Mouse (Mus musculus): ENCODE measurements around the gene Otulin. TPM values are rescaled to one million over a fixed set of nuclear protein-coding genes. Genes with fewer than 3 reads are reported as not detected.
A peak's percentile ranks its signal among the peaks of the same experiment; 100 is the strongest.

Gene Otulin
- total and polyA plus RNA-seq, 3 experiments, result 33.8 to 40.3 (median 37.4) TPM

DNA sequence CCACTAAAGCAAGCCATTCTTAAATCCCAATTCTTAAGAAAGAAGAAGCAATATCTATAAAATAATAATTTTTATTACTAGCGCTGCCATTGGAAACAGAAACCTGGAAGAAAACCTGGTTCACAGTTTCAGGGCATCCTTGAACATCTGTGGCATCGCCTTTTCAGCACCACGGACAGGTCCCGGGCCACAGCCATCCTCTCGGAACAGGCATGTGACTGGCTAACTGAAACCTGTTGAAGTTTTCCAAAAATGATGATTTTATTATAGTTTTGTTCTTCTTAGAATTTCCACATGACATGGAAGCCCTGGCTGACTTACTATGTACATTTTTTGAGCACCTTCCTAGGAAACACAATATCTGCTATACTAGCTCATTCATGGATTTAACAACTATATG is 24.5 kb upstream of the Otulin start:
- ATAC-seq (ENCODE audit: extremely low read depth, insufficient number of reproducible peaks, low FRiP score, poor library complexity, severe bottlenecking), result no peak
- DNase-seq (ENCODE audit: low spot score), result no peak
- peaks cover 10% of the 10 kb centered on the region for H3K9me3 ChIP-seq (replicated peaks)
- no peak overlapping the region for H3K4me3 ChIP-seq (ENCODE audit: low read depth, low read length)
- H3K4me1 ChIP-seq (ENCODE audit: insufficient read depth, low read depth, low read length), result no peaks in the 10 kb centered on the region
- no peak for TF ChIP-seq POLR2AphosphoS5 (IDR thresholded peaks at IDR 0.05; ENCODE audit: insufficient replicate concordance, low read depth, low read length)
- no peak for TF ChIP-seq TAL1 (conservative IDR thresholded peaks at IDR 0.05; ENCODE audit: low read depth, low read length)
- no peak for TF ChIP-seq GATA1 (IDR thresholded peaks at IDR 0.05; ENCODE audit: borderline replicate concordance, low read length)
- TF ChIP-seq CTCF (IDR thresholded peaks at IDR 0.05; ENCODE audit: low read depth, low read length), result no peak
- TF ChIP-seq GATA2 (IDR thresholded peaks at IDR 0.05; ENCODE audit: borderline replicate concordance, low read depth, low read length), result no peak
- H3K27me3 ChIP-seq (ENCODE audit: insufficient read depth, low read length), result no peaks in the 10 kb centered on the region
- no peaks in the 10 kb centered on the region for H3K36me3 ChIP-seq (replicated peaks)

DNA sequence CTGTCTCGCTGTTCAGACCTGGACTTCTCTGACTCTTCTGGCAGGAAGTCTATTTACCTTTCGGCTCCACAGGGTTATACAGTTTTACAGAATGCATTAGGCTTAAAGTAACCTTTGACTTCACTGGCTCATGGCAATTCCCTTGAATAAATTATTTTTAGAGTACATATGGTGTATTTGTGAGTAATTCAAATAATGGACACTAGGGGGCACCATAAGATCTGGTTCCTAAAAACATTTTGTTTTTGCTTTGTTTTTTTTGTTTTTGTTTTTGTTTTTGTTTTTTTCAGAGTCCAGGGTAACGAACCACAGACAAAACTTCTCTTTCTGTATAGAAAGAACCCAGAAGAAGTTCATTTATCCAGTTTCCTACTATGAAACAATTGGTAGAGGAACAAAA is 17.2 kb upstream of the Otulin start:
- Histone ChIP-seq H3K36me3 (replicated peaks) (no peaks in the 10 kb centered on the region), H3K27me3 (ENCODE audit: insufficient read depth, low read length) (peaks cover 4% of the 10 kb centered on the region; the same call in 1 of the 2 replicates), H3K9me3 (replicated peaks) (no peaks in the 10 kb centered on the region), H3K4me3 (ENCODE audit: low read depth, low read length) (no peak overlapping the region), H3K4me1 (ENCODE audit: insufficient read depth, low read depth, low read length) (no peaks in the 10 kb centered on the region)
- no peak for DNase-seq (ENCODE audit: low spot score)
- no peak for ATAC-seq (ENCODE audit: extremely low read depth, insufficient number of reproducible peaks, low FRiP score, poor library complexity, severe bottlenecking)
- TF ChIP-seq CTCF (IDR thresholded peaks at IDR 0.05; ENCODE audit: low read depth, low read length), result no peak
- TF ChIP-seq TAL1 (conservative IDR thresholded peaks at IDR 0.05; ENCODE audit: low read depth, low read length), result no peak
- TF ChIP-seq GATA2 (IDR thresholded peaks at IDR 0.05; ENCODE audit: borderline replicate concordance, low read depth, low read length), result no peak
- no peak for TF ChIP-seq POLR2AphosphoS5 (IDR thresholded peaks at IDR 0.05; ENCODE audit: insufficient replicate concordance, low read depth, low read length)
- no peak for TF ChIP-seq GATA1 (IDR thresholded peaks at IDR 0.05; ENCODE audit: borderline replicate concordance, low read length)

DNA sequence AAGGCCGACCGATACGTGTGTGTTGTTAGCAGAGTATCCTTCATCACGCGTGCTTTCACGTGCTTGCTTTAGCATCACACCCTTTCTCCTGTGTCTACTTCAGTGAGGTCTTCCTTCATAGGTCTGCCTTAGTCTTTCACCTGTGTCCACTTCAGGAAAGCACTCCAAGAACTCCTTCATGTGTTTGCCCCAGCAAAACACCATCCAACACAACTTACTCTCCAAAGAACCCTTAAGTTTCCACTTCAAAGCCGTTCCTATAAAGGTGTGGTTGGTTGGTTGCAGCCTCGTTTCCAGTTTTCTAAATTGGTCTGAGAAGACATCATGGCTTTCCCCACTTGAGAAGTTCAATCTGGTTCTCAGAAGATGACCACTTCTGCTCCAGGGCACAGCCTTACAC is 16.2 kb upstream of the Otulin start:
- Histone ChIP-seq H3K9me3 (replicated peaks) (no peaks in the 10 kb centered on the region), H3K4me1 (ENCODE audit: insufficient read depth, low read depth, low read length) (no peaks in the 10 kb centered on the region), H3K4me3 (ENCODE audit: low read depth, low read length) (no peak overlapping the region), H3K36me3 (replicated peaks) (no peaks in the 10 kb centered on the region), H3K27me3 (ENCODE audit: insufficient read depth, low read length) (peaks cover 4% of the 10 kb centered on the region; the same call in 1 of the 2 replicates)
- DNase-seq (ENCODE audit: low spot score), result no peak
- ATAC-seq (ENCODE audit: extremely low read depth, insufficient number of reproducible peaks, low FRiP score, poor library complexity, severe bottlenecking), result no peak
- TF ChIP-seq GATA1 (IDR thresholded peaks at IDR 0.05; ENCODE audit: borderline replicate concordance, low read length) (no peak), POLR2AphosphoS5 (IDR thresholded peaks at IDR 0.05; ENCODE audit: insufficient replicate concordance, low read depth, low read length) (no peak), TAL1 (conservative IDR thresholded peaks at IDR 0.05; ENCODE audit: low read depth, low read length) (no peak), GATA2 (IDR thresholded peaks at IDR 0.05; ENCODE audit: borderline replicate concordance, low read depth, low read length) (no peak), CTCF (IDR thresholded peaks at IDR 0.05; ENCODE audit: low read depth, low read length) (no peak)

DNA sequence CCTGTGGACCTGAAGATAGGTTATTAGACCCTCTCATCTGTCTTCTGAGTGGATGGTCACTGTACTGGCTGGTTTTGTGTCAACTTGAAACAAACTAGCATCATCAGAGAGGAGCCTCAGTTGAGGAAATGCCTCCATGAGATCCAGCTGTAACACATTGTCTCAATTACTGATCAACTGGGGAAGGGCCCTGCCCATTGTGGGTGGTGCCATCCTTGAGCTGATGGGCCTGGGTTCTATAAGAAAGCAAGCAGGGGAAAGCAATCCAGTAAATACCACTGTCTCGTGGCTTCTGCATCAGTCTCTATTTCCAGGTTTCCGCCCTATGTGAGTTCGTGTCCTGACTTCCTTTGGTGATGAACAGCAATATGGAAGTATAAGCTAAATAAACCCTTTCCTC is 14.8 kb upstream of the Otulin start:
- H3K4me1 ChIP-seq (ENCODE audit: insufficient read depth, low read depth, low read length), result no peaks in the 10 kb centered on the region
- no peaks in the 10 kb centered on the region for H3K36me3 ChIP-seq (replicated peaks)
- H3K9me3 ChIP-seq (replicated peaks), result no peaks in the 10 kb centered on the region
- no peak for ATAC-seq (ENCODE audit: extremely low read depth, insufficient number of reproducible peaks, low FRiP score, poor library complexity, severe bottlenecking)
- no peak overlapping the region for H3K4me3 ChIP-seq (ENCODE audit: low read depth, low read length)
- TF ChIP-seq TAL1 (conservative IDR thresholded peaks at IDR 0.05; ENCODE audit: low read depth, low read length) (no peak), GATA1 (IDR thresholded peaks at IDR 0.05; ENCODE audit: borderline replicate concordance, low read length) (no peak), CTCF (IDR thresholded peaks at IDR 0.05; ENCODE audit: low read depth, low read length) (no peak), GATA2 (IDR thresholded peaks at IDR 0.05; ENCODE audit: borderline replicate concordance, low read depth, low read length) (no peak), POLR2AphosphoS5 (IDR thresholded peaks at IDR 0.05; ENCODE audit: insufficient replicate concordance, low read depth, low read length) (no peak)
- H3K27me3 ChIP-seq (ENCODE audit: insufficient read depth, low read length), result peaks cover 4% of the 10 kb centered on the region; the same call in 1 of the 2 replicates
- no peak for DNase-seq (ENCODE audit: low spot score)

DNA sequence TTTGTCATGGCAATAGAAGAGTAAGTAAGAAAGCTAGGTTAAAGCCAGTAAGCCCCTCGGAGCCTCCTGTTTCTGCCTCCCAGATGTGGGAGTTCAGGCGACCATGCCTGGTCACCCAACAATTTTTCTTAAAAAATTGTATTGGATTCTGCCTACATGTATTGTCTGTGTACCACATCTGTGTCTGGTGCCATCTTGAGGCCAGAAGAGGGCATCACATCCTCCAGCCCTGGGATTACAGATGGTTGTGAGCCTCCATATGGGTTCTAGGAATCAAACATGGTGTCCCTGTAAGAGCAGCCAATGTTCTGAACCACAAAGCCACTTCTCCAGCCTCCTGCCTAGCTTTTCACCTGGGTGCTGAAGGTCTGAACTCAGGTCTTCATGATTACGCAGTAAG is 12.4 kb upstream of the Otulin start:
- no peaks in the 10 kb centered on the region for H3K36me3 ChIP-seq (replicated peaks)
- H3K4me3 ChIP-seq (ENCODE audit: low read depth, low read length), result no peak overlapping the region
- TF ChIP-seq CTCF (IDR thresholded peaks at IDR 0.05; ENCODE audit: low read depth, low read length) (peak; percentile 55), GATA2 (IDR thresholded peaks at IDR 0.05; ENCODE audit: borderline replicate concordance, low read depth, low read length) (no peak)
- peaks cover 4% of the 10 kb centered on the region; the same call in 1 of the 2 replicates for H3K27me3 ChIP-seq (ENCODE audit: insufficient read depth, low read length)
- no peaks in the 10 kb centered on the region for H3K9me3 ChIP-seq (replicated peaks)
- peak; percentile 73; the same call in 1 of the 2 replicates for ATAC-seq (ENCODE audit: extremely low read depth, insufficient number of reproducible peaks, low FRiP score, poor library complexity, severe bottlenecking)
- H3K4me1 ChIP-seq (ENCODE audit: insufficient read depth, low read depth, low read length), result no peaks in the 10 kb centered on the region
- no peak for DNase-seq (ENCODE audit: low spot score)

DNA sequence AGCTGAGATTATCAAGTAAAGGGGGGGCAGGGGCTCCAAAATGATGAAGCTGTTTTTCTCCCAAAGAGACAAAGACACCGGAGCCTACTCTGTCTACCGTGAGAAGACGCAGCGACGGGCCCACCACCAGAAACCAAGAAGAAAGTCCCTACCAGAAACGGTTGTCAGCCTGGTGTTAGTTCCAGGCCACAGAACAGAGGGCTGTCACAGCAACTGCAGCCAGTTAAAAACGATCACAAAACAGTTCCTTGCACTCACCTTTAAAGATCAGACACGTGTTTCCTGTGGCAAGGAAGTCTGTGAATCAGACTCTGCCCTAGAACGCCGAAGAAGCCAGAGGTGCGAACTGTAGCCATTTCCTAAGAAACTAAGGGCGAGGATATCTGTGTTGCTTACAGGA is 10.7 kb upstream of the Otulin start:
- Histone ChIP-seq H3K4me3 (ENCODE audit: low read depth, low read length) (no peak overlapping the region), H3K27me3 (ENCODE audit: insufficient read depth, low read length) (peaks cover 4% of the 10 kb centered on the region; the same call in 1 of the 2 replicates), H3K4me1 (ENCODE audit: insufficient read depth, low read depth, low read length) (no peaks in the 10 kb centered on the region), H3K9me3 (replicated peaks) (no peaks in the 10 kb centered on the region), H3K36me3 (replicated peaks) (no peaks in the 10 kb centered on the region)
- no peak for ATAC-seq (ENCODE audit: extremely low read depth, insufficient number of reproducible peaks, low FRiP score, poor library complexity, severe bottlenecking)
- TF ChIP-seq GATA1 (IDR thresholded peaks at IDR 0.05; ENCODE audit: borderline replicate concordance, low read length), result no peak
- TF ChIP-seq CTCF (IDR thresholded peaks at IDR 0.05; ENCODE audit: low read depth, low read length), result no peak
- no peak for TF ChIP-seq TAL1 (conservative IDR thresholded peaks at IDR 0.05; ENCODE audit: low read depth, low read length)
- no peak for TF ChIP-seq POLR2AphosphoS5 (IDR thresholded peaks at IDR 0.05; ENCODE audit: insufficient replicate concordance, low read depth, low read length)
- TF ChIP-seq GATA2 (IDR thresholded peaks at IDR 0.05; ENCODE audit: borderline replicate concordance, low read depth, low read length), result no peak
- no peak for DNase-seq (ENCODE audit: low spot score)

Data from G1E (cell line).